Mouse (Mus musculus): ENCODE results near the gene Fgfr2. TPM values are rescaled to one million over a fixed set of nuclear protein-coding genes. Genes with fewer than 3 reads are reported as not detected.
"Not testable (repeated sequence)": the region's sequence is repeated elsewhere in the genome, so short reads cannot be mapped to it uniquely, and the experiment has no call there.

Fgfr2 gene
- polyA plus RNA-seq, 1 experiment from 2014 or later: 93.6 TPM

- H3K4me3 ChIP-seq (ENCODE audit: low read depth, low read length): no peak overlapping the region
- H3K4me1 ChIP-seq (replicated peaks; ENCODE audit: control insufficient read depth, insufficient read depth, low read length): no peaks in the 10 kb centered on the region
- no peak overlapping the region for H3K4me2 ChIP-seq (ENCODE audit: low read depth, low read length, severe bottlenecking)
- H3K27me3 ChIP-seq (ENCODE audit: control insufficient read depth, insufficient read depth, low read length): no peaks in the 10 kb centered on the region
- 81% methylated on average over 2 of the region's 2 CpGs for WGBS
- no peaks in the 10 kb centered on the region for H3K36me3 ChIP-seq (ENCODE audit: control insufficient read depth, insufficient read depth, low read length)
- no peak overlapping the region for H3K9ac ChIP-seq (ENCODE audit: low read length)
- no peak for ATAC-seq (replicated peaks; ENCODE audit: low FRiP score)
- no peak overlapping the region for H3K27ac ChIP-seq (ENCODE audit: low read depth, low read length)
- H3K9me3 ChIP-seq (ENCODE audit: control insufficient read depth, low read length): no peaks in the 10 kb centered on the region
- DNase-seq (ENCODE audit: low spot score): no peak
Measured at GRCm38 (mm10) chr7:131424912-131425311, 1698.2 kb downstream of the Fgfr2 start.

GRCm38 (mm10) chr7:131417605-131418004 is 1705.5 kb downstream of the Fgfr2 start:
- H3K4me2 ChIP-seq (ENCODE audit: low read depth, low read length, severe bottlenecking): no peak overlapping the region
- ATAC-seq (replicated peaks; ENCODE audit: low FRiP score): no peak

GRCm38 (mm10) chr7:131416742-131417141 is 1706.4 kb downstream of the Fgfr2 start:
- not testable (repeated sequence) for H3K4me1 ChIP-seq (replicated peaks; ENCODE audit: control insufficient read depth, insufficient read depth, low read length); H3K36me3 ChIP-seq (ENCODE audit: control insufficient read depth, insufficient read depth, low read length); H3K4me2 ChIP-seq (ENCODE audit: low read depth, low read length, severe bottlenecking); H3K4me3 ChIP-seq (ENCODE audit: low read depth, low read length); DNase-seq (ENCODE audit: low spot score); H3K9ac ChIP-seq (ENCODE audit: low read length); ATAC-seq (replicated peaks; ENCODE audit: low FRiP score); H3K27ac ChIP-seq (ENCODE audit: low read depth, low read length); H3K9me3 ChIP-seq (ENCODE audit: control insufficient read depth, low read length); H3K27me3 ChIP-seq (ENCODE audit: control insufficient read depth, insufficient read depth, low read length)

More at GRCm38 (mm10) chr7:131417605-131418004, 1705.5 kb downstream of the Fgfr2 start:
- no peaks in the 10 kb centered on the region for H3K27me3 ChIP-seq (ENCODE audit: control insufficient read depth, insufficient read depth, low read length)
- H3K27ac ChIP-seq (ENCODE audit: low read depth, low read length): no peak overlapping the region
- no peaks in the 10 kb centered on the region for H3K9me3 ChIP-seq (ENCODE audit: control insufficient read depth, low read length)
- no peak for DNase-seq (ENCODE audit: low spot score)
- no peak overlapping the region for H3K9ac ChIP-seq (ENCODE audit: low read length)
- H3K36me3 ChIP-seq (ENCODE audit: control insufficient read depth, insufficient read depth, low read length): no peaks in the 10 kb centered on the region
- H3K4me1 ChIP-seq (replicated peaks; ENCODE audit: control insufficient read depth, insufficient read depth, low read length): no peaks in the 10 kb centered on the region
- H3K4me3 ChIP-seq (ENCODE audit: low read depth, low read length): no peak overlapping the region

GRCm38 (mm10) chr7:131411941-131412270 is 1711.2 kb downstream of the Fgfr2 start:
- Histone ChIP-seq H3K27me3 (ENCODE audit: control insufficient read depth, insufficient read depth, low read length) (no peaks in the 10 kb centered on the region), H3K4me1 (replicated peaks; ENCODE audit: control insufficient read depth, insufficient read depth, low read length) (peaks cover 11% of the 10 kb centered on the region; the same call in 1 of the 2 replicates), H3K9ac (ENCODE audit: low read length) (no peak overlapping the region), H3K27ac (ENCODE audit: low read depth, low read length) (no peak overlapping the region), H3K36me3 (ENCODE audit: control insufficient read depth, insufficient read depth, low read length) (no peaks in the 10 kb centered on the region), H3K9me3 (ENCODE audit: control insufficient read depth, low read length) (no peaks in the 10 kb centered on the region), H3K4me2 (ENCODE audit: low read depth, low read length, severe bottlenecking) (no peak overlapping the region), H3K4me3 (ENCODE audit: low read depth, low read length) (no peak overlapping the region)
- 77% methylated on average over 2 of the region's 2 CpGs for WGBS
- no peak for ATAC-seq (replicated peaks; ENCODE audit: low FRiP score)
- no peak for DNase-seq (ENCODE audit: low spot score)

- WGBS: 66% methylated on average over 10 of the region's 10 CpGs
- Histone ChIP-seq H3K9me3 (ENCODE audit: control insufficient read depth, low read length) (no peaks in the 10 kb centered on the region), H3K4me3 (ENCODE audit: low read depth, low read length) (peak overlapping the region; percentile 94), H3K9ac (ENCODE audit: low read length) (peak overlapping the region; percentile 27; the same call in 1 of the 2 replicates), H3K4me1 (replicated peaks; ENCODE audit: control insufficient read depth, insufficient read depth, low read length) (peaks cover 11% of the 10 kb centered on the region; the same call in 1 of the 2 replicates), H3K4me2 (ENCODE audit: low read depth, low read length, severe bottlenecking) (peak overlapping the region; percentile 81), H3K27ac (ENCODE audit: low read depth, low read length) (no peak overlapping the region), H3K27me3 (ENCODE audit: control insufficient read depth, insufficient read depth, low read length) (no peaks in the 10 kb centered on the region), H3K36me3 (ENCODE audit: control insufficient read depth, insufficient read depth, low read length) (no peaks in the 10 kb centered on the region)
- DNase-seq (ENCODE audit: low spot score) (no peak), ATAC-seq (replicated peaks; ENCODE audit: low FRiP score) (no peak)
Measured at GRCm38 (mm10) chr7:131411221-131411940, 1711.8 kb downstream of the Fgfr2 start.

GRCm38 (mm10) chr7:131410416-131411058 is 1712.6 kb downstream of the Fgfr2 start, which contains the start of the genes Ikzf5 and Acadsb:
Gene Ikzf5 (minus strand): TSS chr7:131410521.
Gene Acadsb (plus strand): TSS chr7:131410601.
- DNase-seq (ENCODE audit: low spot score) (peak; percentile 97), ATAC-seq (replicated peaks; ENCODE audit: low FRiP score) (peak; percentile 98)
- Histone ChIP-seq H3K9ac (ENCODE audit: low read length) (peak within 1 kb of the TSS; percentile 94), H3K27ac (ENCODE audit: low read depth, low read length) (0 out of 2 replicates have a peak within 1 kb of the TSS, but pooled peaks have one; percentile 25), H3K9me3 (ENCODE audit: control insufficient read depth, low read length) (no peaks in the 10 kb centered on the region), H3K4me2 (ENCODE audit: low read depth, low read length, severe bottlenecking) (peak within 1 kb of the TSS; percentile 81), H3K27me3 (ENCODE audit: control insufficient read depth, insufficient read depth, low read length) (no peaks in the 10 kb centered on the region), H3K36me3 (ENCODE audit: control insufficient read depth, insufficient read depth, low read length) (no peaks in the 10 kb centered on the region), H3K4me1 (replicated peaks; ENCODE audit: control insufficient read depth, insufficient read depth, low read length) (peaks cover 11% of the 10 kb centered on the region; the same call in 1 of the 2 replicates), H3K4me3 (ENCODE audit: low read depth, low read length) (peak within 1 kb of the TSS; percentile 94)
- under 1% methylated on average over 42 of the region's 42 CpGs for WGBS

GRCm38 (mm10) chr7:131409988-131410385 is 1713.2 kb downstream of the Fgfr2 start:
- WGBS: under 1% methylated on average over 38 of the region's 38 CpGs

GRCm38 (mm10) chr7:131409321-131409987 is 1713.7 kb downstream of the Fgfr2 start:
- DNase-seq (ENCODE audit: low spot score): no peak
- H3K4me3 ChIP-seq (ENCODE audit: low read depth, low read length): peak overlapping the region; percentile 94
- WGBS: 9% methylated on average over 16 of the region's 16 CpGs
- peak overlapping the region; percentile 94 for H3K9ac ChIP-seq (ENCODE audit: low read length)
- H3K9me3 ChIP-seq (ENCODE audit: control insufficient read depth, low read length): no peaks in the 10 kb centered on the region
- no peak overlapping the region for H3K27ac ChIP-seq (ENCODE audit: low read depth, low read length)
- H3K27me3 ChIP-seq (ENCODE audit: control insufficient read depth, insufficient read depth, low read length): no peaks in the 10 kb centered on the region
- no peak for ATAC-seq (replicated peaks; ENCODE audit: low FRiP score)
- H3K36me3 ChIP-seq (ENCODE audit: control insufficient read depth, insufficient read depth, low read length): no peaks in the 10 kb centered on the region
- H3K4me2 ChIP-seq (ENCODE audit: low read depth, low read length, severe bottlenecking): peak overlapping the region; percentile 81
- H3K4me1 ChIP-seq (replicated peaks; ENCODE audit: control insufficient read depth, insufficient read depth, low read length): peaks cover 11% of the 10 kb centered on the region; the same call in 1 of the 2 replicates

More at GRCm38 (mm10) chr7:131409988-131410385, 1713.2 kb downstream of the Fgfr2 start:
- Histone ChIP-seq H3K9me3 (ENCODE audit: control insufficient read depth, low read length) (no peaks in the 10 kb centered on the region), H3K4me2 (ENCODE audit: low read depth, low read length, severe bottlenecking) (peak overlapping the region; percentile 81), H3K4me1 (replicated peaks; ENCODE audit: control insufficient read depth, insufficient read depth, low read length) (peaks cover 11% of the 10 kb centered on the region; the same call in 1 of the 2 replicates), H3K36me3 (ENCODE audit: control insufficient read depth, insufficient read depth, low read length) (no peaks in the 10 kb centered on the region), H3K4me3 (ENCODE audit: low read depth, low read length) (peak overlapping the region; percentile 94), H3K9ac (ENCODE audit: low read length) (peak overlapping the region; percentile 94), H3K27ac (ENCODE audit: low read depth, low read length) (0 out of 2 replicates have a peak overlapping the region, but pooled peaks have one; percentile 25), H3K27me3 (ENCODE audit: control insufficient read depth, insufficient read depth, low read length) (no peaks in the 10 kb centered on the region)
- ATAC-seq (replicated peaks; ENCODE audit: low FRiP score): peak; percentile 57
- DNase-seq (ENCODE audit: low spot score): peak; percentile 67
